Mouse (Mus musculus) forebrain, embryonic 13.5 days (tissue): ENCODE measurements around the gene Il20ra. TPM values are rescaled to one million over a fixed set of nuclear protein-coding genes. Genes with fewer than 3 reads are reported as not detected.
A peak's percentile ranks its signal among the peaks of the same experiment; 100 is the strongest.
"Not testable (repeated sequence)": the region's sequence is repeated elsewhere in the genome, so short reads cannot be mapped to it uniquely, and the experiment has no call there.

ENCODE experiments used
- ATAC-seq: fragments of 200-750 bp; cut with Nextera tagmentation; 2 replicates; pipeline ENCODE4 v1.8.0; 2017
- H3K27ac ChIP-seq: fragments of 300-500 bp; sonication (generic); 2 replicates; pipeline ENCODE4 v1.5.1; 2015; ENCODE audit warnings: inconsistent platforms, mild to moderate bottlenecking, moderate library complexity
- H3K27me3 ChIP-seq: fragments of 300-500 bp; sonication (generic); 2 replicates; pipeline ENCODE4 v1.6.1; 2015; ENCODE audit warnings: mild to moderate bottlenecking, inconsistent platforms
- H3K36me3 ChIP-seq: fragments of 300-500 bp; sonication (generic); 2 replicates; pipeline ENCODE4 v1.6.1; 2015; ENCODE audit warnings: mild to moderate bottlenecking, inconsistent platforms; ENCODE audit not compliant: poor library complexity, severe bottlenecking
- H3K4me1 ChIP-seq: fragments of 300-500 bp; sonication (generic); 2 replicates; pipeline ENCODE4 v1.6.1; 2015; ENCODE audit warnings: inconsistent platforms
- H3K4me2 ChIP-seq: fragments of 300-500 bp; sonication (generic); 2 replicates; pipeline ENCODE4 v1.6.1; 2015; ENCODE audit warnings: inconsistent platforms, mild to moderate bottlenecking, moderate library complexity
- H3K4me3 ChIP-seq: fragments of 300-500 bp; sonication (generic); 2 replicates; pipeline ENCODE4 v1.5.1; 2015; ENCODE audit warnings: mild to moderate bottlenecking, inconsistent platforms
- H3K9ac ChIP-seq: fragments of 300-500 bp; sonication (generic); 2 replicates; pipeline ENCODE4 v1.6.1; 2015; ENCODE audit warnings: mild to moderate bottlenecking, inconsistent platforms
- H3K9me3 ChIP-seq: fragments of 300-500 bp; sonication (generic); replicated peaks from 2 replicates; pipeline ENCODE4 v1.6.1; 2016; ENCODE audit warnings: inconsistent platforms
- WGBS: fragments of 180-500 bp; shearing (Covaris S2); methylation state at CpG from one replicate; pipeline ENCODE4 v1.1.7; 2015; 5-methylcytosine and 5-hydroxymethylcytosine counted together
- polyA plus RNA-seq: library from polyadenylated mRNA; unstranded; fragments of >200 nt; fragmentation: Nextera tagmentation; extraction: Ambion mirVana; gene quantifications from 2 replicates; pipeline ENCODE4 v1.2.1, GENCODE M21; 2015

Il20ra gene
- polyA plus RNA-seq, 1 experiment from 2014 or later = not detected

DNA sequence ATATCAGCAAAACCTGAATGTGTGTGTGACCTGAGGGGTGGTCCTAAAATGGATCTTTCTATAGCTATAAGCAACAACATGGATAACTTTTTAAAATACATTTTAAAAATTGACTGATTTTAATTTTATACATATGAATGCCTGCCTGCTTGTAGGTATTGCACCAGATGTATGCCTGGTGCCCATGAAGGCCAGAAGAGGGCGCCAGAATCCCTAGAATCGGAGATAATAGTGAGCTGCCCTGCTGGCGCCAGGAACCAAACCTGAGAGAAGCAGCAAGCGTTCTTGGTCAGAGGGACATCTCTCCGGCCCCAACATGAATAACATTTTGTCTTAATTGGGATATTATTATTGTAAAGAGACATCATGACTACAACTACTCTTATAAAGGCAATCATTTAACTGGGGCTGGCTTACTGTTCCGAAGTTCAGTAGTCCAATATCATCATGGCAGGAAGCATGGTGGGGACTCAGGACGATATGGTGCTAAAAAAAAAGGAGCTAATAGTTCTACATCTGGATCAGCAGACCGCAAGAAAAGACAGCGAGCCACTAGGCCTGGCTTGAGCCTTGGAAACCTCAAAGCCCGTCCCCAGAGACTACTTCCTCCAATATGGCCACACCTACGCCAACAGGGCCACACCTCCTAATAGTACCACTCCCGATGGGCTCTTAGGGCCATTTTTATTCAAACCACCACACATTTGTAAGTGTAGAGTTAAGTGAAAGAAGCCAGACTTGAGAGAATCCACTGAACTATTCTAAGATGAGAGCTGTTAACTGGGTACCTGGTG is 3.9 kb upstream of the Il20ra start:
- H3K4me1 ChIP-seq = peaks cover 11% of the 10 kb centered on the region
- 61% methylated on average over 12 of the region's 12 CpGs for WGBS
- ATAC-seq = no peak
- H3K4me3 ChIP-seq = no peak overlapping the region
- H3K36me3 ChIP-seq = no peaks in the 10 kb centered on the region
- no peak overlapping the region for H3K9ac ChIP-seq
- no peak overlapping the region for H3K4me2 ChIP-seq
- peaks cover 15% of the 10 kb centered on the region for H3K27me3 ChIP-seq
- H3K27ac ChIP-seq = no peak overlapping the region
- no peaks in the 10 kb centered on the region for H3K9me3 ChIP-seq

GRCm38 (mm10) chr10:19711020-19711419 is 1.4 kb upstream of the Il20ra start:
- peaks cover 25% of the 10 kb centered on the region for H3K27me3 ChIP-seq
- H3K36me3 ChIP-seq = no peaks in the 10 kb centered on the region
- H3K4me3 ChIP-seq = no peak overlapping the region
- H3K4me1 ChIP-seq = peaks cover 11% of the 10 kb centered on the region
- H3K9me3 ChIP-seq = no peaks in the 10 kb centered on the region
- no peak overlapping the region for H3K27ac ChIP-seq
- ATAC-seq = no peak
- 91% methylated on average over 3 of the region's 3 CpGs for WGBS
- no peak overlapping the region for H3K9ac ChIP-seq
- H3K4me2 ChIP-seq = no peak overlapping the region

- no peak overlapping the region for H3K9ac ChIP-seq
- H3K4me2 ChIP-seq = peak overlapping the region; percentile 89
Measured at GRCm38 (mm10) chr10:19711551-19712171, 709 bp upstream of the Il20ra start.

DNA sequence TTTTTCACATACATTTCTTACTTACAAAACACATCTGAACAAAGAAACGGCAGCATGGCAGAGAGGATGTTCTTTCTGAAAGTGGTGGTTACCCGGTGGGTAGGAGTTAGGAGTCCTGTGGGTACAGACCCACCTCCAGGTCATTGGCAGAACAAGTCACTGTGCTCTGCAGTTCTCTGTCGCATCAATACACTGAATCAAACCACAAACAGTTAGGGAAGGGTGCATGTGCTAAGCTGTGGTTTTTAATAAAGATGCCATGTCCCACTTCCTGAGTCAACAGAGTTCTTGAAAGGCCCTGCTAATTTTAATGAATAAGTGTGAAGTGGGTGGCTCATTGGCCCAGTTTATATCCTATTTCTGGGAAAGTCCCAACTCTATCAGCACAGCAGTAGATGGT is 6.3 kb downstream of the Il20ra start:
- no peaks in the 10 kb centered on the region for H3K9me3 ChIP-seq
- H3K36me3 ChIP-seq = no peaks in the 10 kb centered on the region
- 0 out of 2 replicates have a peak, but pooled peaks cover 8% of the 10 kb centered on the region for H3K27me3 ChIP-seq
- H3K4me1 ChIP-seq = no peaks in the 10 kb centered on the region
- H3K27ac ChIP-seq = no peak overlapping the region
- H3K9ac ChIP-seq = no peak overlapping the region
- no peak overlapping the region for H3K4me3 ChIP-seq
- 90% methylated on average over 3 of the region's 3 CpGs for WGBS
- H3K4me2 ChIP-seq = no peak overlapping the region
- ATAC-seq = no peak

More at GRCm38 (mm10) chr10:19711551-19712171, 709 bp upstream of the Il20ra start:
- Histone ChIP-seq H3K4me3 (no peak overlapping the region), H3K9me3 (no peaks in the 10 kb centered on the region), H3K27ac (no peak overlapping the region), H3K4me1 (peaks cover 11% of the 10 kb centered on the region), H3K27me3 (peaks cover 25% of the 10 kb centered on the region), H3K36me3 (no peaks in the 10 kb centered on the region)
- ATAC-seq = no peak
- WGBS = 35% methylated on average over 7 of the region's 7 CpGs

GRCm38 (mm10) chr10:19722320-19722719 is 9.9 kb downstream of the Il20ra start:
- Histone ChIP-seq H3K9ac (no peak overlapping the region), H3K9me3 (no peaks in the 10 kb centered on the region), H3K36me3 (no peaks in the 10 kb centered on the region), H3K27ac (no peak overlapping the region), H3K4me3 (no peak overlapping the region), H3K27me3 (no peaks in the 10 kb centered on the region), H3K4me1 (no peaks in the 10 kb centered on the region), H3K4me2 (no peak overlapping the region)
- WGBS = 54% methylated on average over 3 of the region's 3 CpGs
- no peak for ATAC-seq

GRCm38 (mm10) chr10:19724158-19724832 is 11.9 kb downstream of the Il20ra start:
- no peak overlapping the region for H3K27ac ChIP-seq
- H3K4me2 ChIP-seq = no peak overlapping the region
- ATAC-seq = no peak
- H3K27me3 ChIP-seq = no peaks in the 10 kb centered on the region
- H3K36me3 ChIP-seq = no peaks in the 10 kb centered on the region
- WGBS = 93% methylated on average over 11 of the region's 11 CpGs
- no peaks in the 10 kb centered on the region for H3K4me1 ChIP-seq
- H3K4me3 ChIP-seq = no peak overlapping the region
- no peaks in the 10 kb centered on the region for H3K9me3 ChIP-seq
- no peak overlapping the region for H3K9ac ChIP-seq

DNA sequence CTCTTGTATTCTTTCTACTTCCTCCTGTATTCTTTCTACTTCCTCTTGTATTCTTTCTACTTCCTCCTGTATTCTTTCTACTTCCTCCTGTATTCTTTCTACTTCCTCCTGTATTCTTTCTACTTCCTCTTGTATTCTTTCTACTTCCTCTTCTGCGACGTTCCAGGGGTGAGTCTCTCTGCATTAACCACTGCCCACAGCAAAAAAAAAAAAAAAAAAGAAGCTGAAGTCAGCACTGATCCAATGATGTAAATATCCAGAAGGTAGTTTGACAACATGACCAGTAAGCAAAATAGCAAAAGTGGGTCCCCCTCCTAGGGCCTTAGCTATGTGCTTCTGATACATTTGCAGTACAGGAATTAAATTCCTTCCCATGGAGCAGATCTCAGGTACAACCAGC is 26.1 kb downstream of the Il20ra start:
- not testable (repeated sequence) for H3K4me3 ChIP-seq, H3K27ac ChIP-seq, H3K9ac ChIP-seq, H3K4me1 ChIP-seq, H3K27me3 ChIP-seq, ATAC-seq, H3K4me2 ChIP-seq, H3K9me3 ChIP-seq, H3K36me3 ChIP-seq
- 94% methylated on average over 2 of the region's 2 CpGs for WGBS

GRCm38 (mm10) chr10:19745662-19746061 is 33.3 kb downstream of the Il20ra start:
- Histone ChIP-seq H3K36me3 (no peaks in the 10 kb centered on the region), H3K4me2 (no peak overlapping the region), H3K4me3 (no peak overlapping the region), H3K27ac (no peak overlapping the region), H3K9ac (no peak overlapping the region), H3K4me1 (no peaks in the 10 kb centered on the region), H3K9me3 (no peaks in the 10 kb centered on the region), H3K27me3 (no peaks in the 10 kb centered on the region)
- no peak for ATAC-seq
- 55% methylated on average over 1 of the region's 1 CpGs for WGBS

DNA sequence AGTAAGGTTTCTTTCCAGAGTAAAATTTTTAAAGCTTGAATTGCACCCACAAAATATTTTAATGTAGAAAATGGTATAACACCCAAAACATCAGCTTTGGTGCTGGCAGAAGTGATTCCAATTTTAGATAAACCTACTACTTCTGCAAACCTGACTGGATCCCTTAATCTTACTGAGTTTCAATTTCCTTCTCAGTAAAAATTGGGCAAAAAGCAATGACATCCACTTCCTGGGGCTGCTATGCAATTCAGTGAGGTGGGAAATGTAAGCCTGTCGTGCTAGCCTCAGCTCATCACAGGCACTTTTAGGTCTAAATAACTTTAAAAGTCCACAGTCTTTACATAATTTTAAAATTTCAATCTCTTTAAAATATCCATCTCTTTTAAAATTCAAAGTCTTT is 33.8 kb downstream of the Il20ra start:
- no peak overlapping the region for H3K27ac ChIP-seq
- no peaks in the 10 kb centered on the region for H3K4me1 ChIP-seq
- H3K36me3 ChIP-seq = no peaks in the 10 kb centered on the region
- H3K4me2 ChIP-seq = no peak overlapping the region
- no peaks in the 10 kb centered on the region for H3K9me3 ChIP-seq
- H3K9ac ChIP-seq = no peak overlapping the region
- no peak overlapping the region for H3K4me3 ChIP-seq
- 79% methylated on average over 1 of the region's 1 CpGs for WGBS
- no peak for ATAC-seq
- no peaks in the 10 kb centered on the region for H3K27me3 ChIP-seq

GRCm38 (mm10) chr10:19747661-19748060 is 35.3 kb downstream of the Il20ra start:
- no peaks in the 10 kb centered on the region for H3K36me3 ChIP-seq
- 88% methylated on average over 4 of the region's 4 CpGs for WGBS
- H3K4me2 ChIP-seq = no peak overlapping the region
- H3K4me1 ChIP-seq = no peaks in the 10 kb centered on the region
- H3K9me3 ChIP-seq = no peaks in the 10 kb centered on the region
- H3K4me3 ChIP-seq = no peak overlapping the region
- no peak overlapping the region for H3K9ac ChIP-seq
- H3K27me3 ChIP-seq = no peaks in the 10 kb centered on the region
- H3K27ac ChIP-seq = no peak overlapping the region
- no peak for ATAC-seq

DNA sequence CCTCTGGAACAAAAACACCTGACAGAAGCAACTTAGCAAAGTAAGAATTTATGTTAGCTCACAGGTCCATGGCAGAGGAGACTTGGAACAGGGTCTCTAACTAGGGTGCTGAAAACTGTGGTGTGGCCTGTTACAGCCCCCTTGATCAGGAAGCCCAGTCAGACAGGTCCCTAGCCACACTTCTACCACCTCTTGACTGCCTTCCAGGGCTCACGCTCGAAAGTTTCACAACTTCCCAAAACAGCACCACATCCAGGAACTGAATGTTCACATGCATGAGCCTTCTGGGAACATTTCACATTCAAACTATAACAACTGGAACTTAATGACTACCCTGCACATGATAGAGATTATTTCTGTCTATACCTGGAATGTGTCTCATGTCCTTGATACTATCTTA is 53.1 kb downstream of the Il20ra start:
- 97% methylated on average over 2 of the region's 2 CpGs for WGBS
- Histone ChIP-seq H3K27me3 (no peaks in the 10 kb centered on the region), H3K9me3 (no peaks in the 10 kb centered on the region), H3K9ac (no peak overlapping the region), H3K4me3 (no peak overlapping the region), H3K36me3 (no peaks in the 10 kb centered on the region), H3K27ac (no peak overlapping the region), H3K4me2 (no peak overlapping the region), H3K4me1 (no peaks in the 10 kb centered on the region)
- no peak for ATAC-seq

- WGBS = 76% methylated on average over 12 of the region's 12 CpGs
- no peak overlapping the region for H3K4me2 ChIP-seq
- no peak overlapping the region for H3K9ac ChIP-seq
- no peaks in the 10 kb centered on the region for H3K4me1 ChIP-seq
- no peak overlapping the region for H3K27ac ChIP-seq
- no peaks in the 10 kb centered on the region for H3K27me3 ChIP-seq
- no peak overlapping the region for H3K4me3 ChIP-seq
- no peaks in the 10 kb centered on the region for H3K36me3 ChIP-seq
- ATAC-seq = peak; percentile 62; the same call in 1 of the 2 replicates
- H3K9me3 ChIP-seq = no peaks in the 10 kb centered on the region
Measured at GRCm38 (mm10) chr10:19779092-19779491, 66.7 kb downstream of the Il20ra start.
